Mouse (Mus musculus): ENCODE data around the gene Upf3a.
"Not testable (repeated sequence)": the region's sequence is repeated elsewhere in the genome, so short reads cannot be mapped to it uniquely, and the experiment has no call there.

Gene Upf3a

DNA sequence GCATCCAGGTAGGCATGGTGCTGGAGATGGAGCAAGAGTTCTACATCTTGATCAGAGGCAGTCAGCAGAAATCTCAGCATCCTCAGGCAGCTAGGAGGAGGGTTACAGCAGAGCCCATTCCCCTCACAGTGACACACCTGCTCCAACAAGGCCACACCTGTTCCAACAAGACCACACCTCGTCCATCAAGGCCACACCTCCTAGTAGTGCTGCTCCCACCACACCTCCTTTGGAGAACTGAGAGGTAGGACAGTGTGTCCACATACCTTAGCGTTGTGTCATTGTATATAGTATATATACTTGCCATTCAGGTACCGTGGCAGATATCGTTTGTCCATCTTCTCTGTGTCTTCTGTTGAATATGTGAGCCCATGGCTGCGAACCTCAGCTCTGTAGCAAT is 12.3 kb downstream of the Upf3a start:
- no peak for TF ChIP-seq GATA4 (IDR thresholded peaks at IDR 0.05; ENCODE audit: insufficient replicate concordance, low read length)

GRCm38 (mm10) chr8:13799566-13799965 is 14.2 kb downstream of the Upf3a start:
- no peak for TF ChIP-seq GATA4 (IDR thresholded peaks at IDR 0.05; ENCODE audit: insufficient replicate concordance, low read length)

GRCm38 (mm10) chr8:13828598-13829172 is 43.3 kb downstream of the Upf3a start:
- TF ChIP-seq GATA4 (IDR thresholded peaks at IDR 0.05; ENCODE audit: insufficient replicate concordance, low read length): no peak

DNA sequence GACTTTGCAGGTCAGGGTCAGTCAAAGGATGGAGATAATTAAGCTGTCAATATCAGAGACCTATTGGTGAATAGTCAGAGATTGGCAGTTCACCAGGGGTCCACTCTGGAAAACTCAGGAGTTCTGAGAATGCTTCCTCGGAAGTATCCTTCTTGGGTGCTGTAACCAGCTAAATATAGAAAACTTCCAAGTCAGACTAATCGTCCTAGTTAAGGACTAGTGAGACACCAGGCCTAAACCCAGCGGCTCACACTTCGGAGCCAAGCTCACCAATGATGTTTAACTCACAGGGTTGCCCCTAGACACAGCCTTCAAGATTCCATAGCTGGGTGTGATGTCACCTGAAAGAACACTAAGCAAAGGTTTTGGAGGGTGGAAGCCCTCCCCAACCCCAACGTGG is 52.9 kb downstream of the Upf3a start, which contains the start of gene AF366264:
Gene AF366264 (minus strand): TSS at position 101 of the 400 bp plus-strand sequence.
- not testable (repeated sequence) for TF ChIP-seq GATA4 (IDR thresholded peaks at IDR 0.05; ENCODE audit: insufficient replicate concordance, low read length)
